In the genomic region with DNA sequence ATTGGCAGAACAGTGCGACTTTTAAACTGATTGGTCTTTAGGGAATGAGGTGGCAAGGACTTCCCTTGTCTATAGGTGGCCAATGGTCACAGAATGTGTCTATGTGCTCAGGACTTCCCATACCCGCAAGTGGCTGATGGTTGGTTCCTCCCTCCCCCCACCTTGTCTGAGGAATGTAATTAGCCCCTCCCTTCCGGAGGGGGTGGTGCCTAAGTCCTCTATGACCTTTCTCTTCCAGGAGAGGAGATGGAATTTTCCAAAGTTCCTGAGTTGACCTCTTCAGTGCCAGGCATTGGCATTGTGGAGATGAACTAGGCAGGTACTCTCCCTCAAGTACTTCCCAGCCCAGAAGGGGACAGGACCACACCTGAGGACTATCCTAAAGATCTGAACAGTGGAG, we compare ENCODE assay signal across 19 mouse cellular contexts. TPM values are rescaled to one million over a fixed set of nuclear protein-coding genes. Genes with fewer than 3 reads are reported as not detected.
DNase-seq lines count a peak whose midpoint lies in the region; ATAC-seq and TF ChIP-seq lines count a peak whose summit lies in the region.
"Had no signal": no experiment of that assay in that cellular context is flagged by ENCODE, and none has a peak within 500 bp of the region (broad histone marks: within the 10 kb centered on the region; RNA-seq: fewer than 3 reads in every experiment).

No protein-coding gene starts in this region.

- no peaks in the 10 kb centered on the region for H3K9me3 ChIP-seq in forebrain, embryonic 12.5 days
- no peaks in the 10 kb centered on the region for H3K9me3 ChIP-seq in forebrain, embryonic 16.5 days (ENCODE audit: control insufficient read depth, low read length)
- no peaks in the 10 kb centered on the region for H3K9me3 ChIP-seq in midbrain, embryonic 15.5 days
- no peaks in the 10 kb centered on the region for H3K9me3 ChIP-seq in midbrain, embryonic 13.5 days
- no peaks in the 10 kb centered on the region for H3K9me3 ChIP-seq in forebrain, embryonic 15.5 days
- H3K9me3 ChIP-seq: embryonic facial prominence, embryonic 10.5 days; hindbrain, embryonic 10.5 days; stomach, embryonic 15.5 days had no signal

- H3K79me2 ChIP-seq in myocyte (ENCODE audit: control insufficient read depth, insufficient read depth) = no peaks in the 10 kb centered on the region

- no peaks in the 10 kb centered on the region; the same call in 1 of the 2 replicates for H3K27me3 ChIP-seq in forebrain, embryonic 12.5 days
- H3K27me3 ChIP-seq in forebrain, embryonic 16.5 days (replicated peaks; ENCODE audit: control insufficient read depth, insufficient read depth, low read length) = no peaks in the 10 kb centered on the region
- H3K27me3 ChIP-seq in midbrain, embryonic 15.5 days (replicated peaks) = no peaks in the 10 kb centered on the region
- H3K27me3 ChIP-seq in midbrain, embryonic 13.5 days = no peaks in the 10 kb centered on the region
- no peaks in the 10 kb centered on the region for H3K27me3 ChIP-seq in forebrain, embryonic 15.5 days
- no peaks in the 10 kb centered on the region for H3K27me3 ChIP-seq in myocyte (ENCODE audit: control insufficient read depth, insufficient read depth, insufficient read length)
- H3K27me3 ChIP-seq: stomach, embryonic 15.5 days had no signal

- peak overlapping the region; percentile 83 for H3K27ac ChIP-seq in forebrain, embryonic 12.5 days
- H3K27ac ChIP-seq in forebrain, embryonic 16.5 days (ENCODE audit: low read length) = no peak overlapping the region
- 0 out of 2 replicates have a peak overlapping the region, but pooled peaks have one; percentile 53 for H3K27ac ChIP-seq in midbrain, embryonic 15.5 days
- no peak overlapping the region for H3K27ac ChIP-seq in midbrain, embryonic 13.5 days
- 0 out of 2 replicates have a peak overlapping the region, but pooled peaks have one; percentile 38 for H3K27ac ChIP-seq in forebrain, embryonic 15.5 days (replicated peaks)
- H3K27ac ChIP-seq: embryonic facial prominence, embryonic 10.5 days; hindbrain, embryonic 10.5 days; kidney, postnatal 0 days; stomach, embryonic 15.5 days had no signal

- no peak overlapping the region for H3K9ac ChIP-seq in forebrain, embryonic 12.5 days
- H3K9ac ChIP-seq in forebrain, embryonic 16.5 days (replicated peaks; ENCODE audit: low read depth, low read length) = no peak overlapping the region
- no peak overlapping the region for H3K9ac ChIP-seq in midbrain, embryonic 15.5 days
- H3K9ac ChIP-seq in midbrain, embryonic 13.5 days (replicated peaks) = no peak overlapping the region
- H3K9ac ChIP-seq in forebrain, embryonic 15.5 days (replicated peaks) = no peak overlapping the region
- H3K9ac ChIP-seq: stomach, embryonic 15.5 days had no signal

- no peaks in the 10 kb centered on the region for H3K36me3 ChIP-seq in forebrain, embryonic 12.5 days (replicated peaks)
- no peaks in the 10 kb centered on the region for H3K36me3 ChIP-seq in forebrain, embryonic 16.5 days (ENCODE audit: control insufficient read depth, insufficient read depth)
- H3K36me3 ChIP-seq in midbrain, embryonic 15.5 days (replicated peaks) = no peaks in the 10 kb centered on the region
- no peaks in the 10 kb centered on the region for H3K36me3 ChIP-seq in midbrain, embryonic 13.5 days
- H3K36me3 ChIP-seq in forebrain, embryonic 15.5 days = no peaks in the 10 kb centered on the region
- no peaks in the 10 kb centered on the region for H3K36me3 ChIP-seq in myocyte (ENCODE audit: control insufficient read depth, insufficient read depth)
- H3K36me3 ChIP-seq: embryonic facial prominence, embryonic 10.5 days; hindbrain, embryonic 10.5 days; stomach, embryonic 15.5 days had no signal

- H3K4me2 ChIP-seq in forebrain, embryonic 12.5 days = no peak overlapping the region
- H3K4me2 ChIP-seq in forebrain, embryonic 16.5 days (ENCODE audit: low read length) = no peak overlapping the region
- no peak overlapping the region for H3K4me2 ChIP-seq in midbrain, embryonic 15.5 days
- H3K4me2 ChIP-seq in midbrain, embryonic 13.5 days (replicated peaks) = no peak overlapping the region
- no peak overlapping the region for H3K4me2 ChIP-seq in forebrain, embryonic 15.5 days (replicated peaks)
- peak overlapping the region; percentile 69 for H3K4me2 ChIP-seq in myocyte (ENCODE audit: low read depth)
- H3K4me2 ChIP-seq: stomach, embryonic 15.5 days had no signal

- WGBS in forebrain, embryonic 12.5 days = 42% methylated on average over 3 of the region's 3 CpGs
- 44% methylated on average over 3 of the region's 3 CpGs for WGBS in forebrain, embryonic 16.5 days
- 43% methylated on average over 3 of the region's 3 CpGs for WGBS in midbrain, embryonic 15.5 days
- WGBS in midbrain, embryonic 13.5 days = 48% methylated on average over 3 of the region's 3 CpGs
- 40% methylated on average over 3 of the region's 3 CpGs for WGBS in forebrain, embryonic 15.5 days

- TF ChIP-seq POLR2A in myocyte (IDR thresholded peaks at IDR 0.05; ENCODE audit: insufficient read length, low read depth) = no peak

- no peak overlapping the region for H3K4me3 ChIP-seq in forebrain, embryonic 12.5 days (replicated peaks)
- H3K4me3 ChIP-seq in forebrain, embryonic 16.5 days (replicated peaks; ENCODE audit: low read length) = no peak overlapping the region
- H3K4me3 ChIP-seq in midbrain, embryonic 15.5 days = no peak overlapping the region
- no peak overlapping the region for H3K4me3 ChIP-seq in midbrain, embryonic 13.5 days (replicated peaks)
- no peak overlapping the region for H3K4me3 ChIP-seq in forebrain, embryonic 15.5 days
- peak overlapping the region; percentile 30 for H3K4me3 ChIP-seq in myocyte
- H3K4me3 ChIP-seq: embryonic facial prominence, embryonic 10.5 days; erythroblast, embryonic 14.5 days; hindbrain, embryonic 10.5 days; stomach, embryonic 15.5 days had no signal

- H3ac ChIP-seq in myocyte (ENCODE audit: control insufficient read depth, insufficient read length) = no peak overlapping the region

- no peak for DNase-seq in embryo, embryonic 10 days (ENCODE audit: low spot score)
- DNase-seq in spleen, postnatal 10 days (ENCODE audit: low spot score in 2 of 2) = no peak
- DNase-seq: cerebellum, postnatal 14 days; heart, adult 11 months; liver; lung, adult 2 months; right cerebral cortex, adult 18-20 months; thymus, postnatal 25 days had no signal

- peaks cover 35% of the 10 kb centered on the region for H3K4me1 ChIP-seq in forebrain, embryonic 12.5 days
- H3K4me1 ChIP-seq in forebrain, embryonic 16.5 days (replicated peaks; ENCODE audit: control insufficient read depth, insufficient read depth, low read length) = peaks cover 41% of the 10 kb centered on the region
- H3K4me1 ChIP-seq in midbrain, embryonic 15.5 days = peaks cover 34% of the 10 kb centered on the region
- H3K4me1 ChIP-seq in midbrain, embryonic 13.5 days (replicated peaks) = peaks cover 42% of the 10 kb centered on the region
- H3K4me1 ChIP-seq in forebrain, embryonic 15.5 days = peaks cover 46% of the 10 kb centered on the region

- no peak for ATAC-seq in forebrain, embryonic 12.5 days (ENCODE audit: low FRiP score)
- ATAC-seq in forebrain, embryonic 16.5 days = no peak
- no peak for ATAC-seq in midbrain, embryonic 15.5 days (replicated peaks)
- ATAC-seq in midbrain, embryonic 13.5 days = no peak
- ATAC-seq in forebrain, embryonic 15.5 days (replicated peaks) = no peak

TF ChIP-seq in myocyte, 11 proteins besides CTCF, POLR2A, EP300 and RAD21:
- TF ChIP-seq REST (IDR thresholded peaks at IDR 0.05; ENCODE audit: insufficient read depth, insufficient read length) (no peak), SRF (IDR thresholded peaks at IDR 0.05; ENCODE audit: control insufficient read depth, insufficient read length, low read depth) (no peak), CEBPB (IDR thresholded peaks at IDR 0.05; ENCODE audit: insufficient read depth, poor library complexity, severe bottlenecking) (no peak), MYOD1 (IDR thresholded peaks at IDR 0.05; ENCODE audit: control insufficient read depth in 1 of 3, insufficient read length in 2 of 3, low read depth in 2 of 3) (no peak), MAX (IDR thresholded peaks at IDR 0.05; ENCODE audit: low read depth) (no peak), MYOG (IDR thresholded peaks at IDR 0.05; ENCODE audit: control insufficient read depth in 1 of 3, insufficient read depth in 1 of 3, insufficient read length in 2 of 3, low read depth in 2 of 3) (no peak), TCF3 (IDR thresholded peaks at IDR 0.05; ENCODE audit: insufficient read length, low read depth) (no peak)

RNA-seq across cellular contexts. Expression of a gene that starts 33.5 kb away (rescaled TPM):
- polyA plus RNA-seq in forebrain, embryonic 12.5 days (2016; fragmentation: Nextera tagmentation; extraction: Ambion mirVana) = 4.0 and 4.7 TPM in 2 replicates
- polyA plus RNA-seq in forebrain, embryonic 16.5 days (2015; fragmentation: Nextera tagmentation; extraction: Ambion mirVana) = 4.0 and 4.9 TPM in 2 replicates
- polyA plus RNA-seq in midbrain, embryonic 15.5 days (2015; fragmentation: Nextera tagmentation; extraction: Ambion mirVana) = 10.9 and 14.2 TPM in 2 replicates
- 2.9 and 5.2 TPM in 2 replicates for polyA plus RNA-seq in midbrain, embryonic 13.5 days (2015; fragmentation: Nextera tagmentation; extraction: Ambion mirVana)
- 6.7 and 7.7 TPM in 2 replicates for polyA plus RNA-seq in forebrain, embryonic 15.5 days (2015; fragmentation: Nextera tagmentation; extraction: Ambion mirVana)
- polyA plus RNA-seq in myocyte (2012; fragmentation: generic; extraction: Trizol) = 40.5 TPM
- polyA plus RNA-seq: erythroblast, embryonic 14.5 days had no signal

Comparison
In these comparisons a context has a peak if more than half of its experiments do, and no peak if none do; other contexts are left out.
1. H3K27ac ChIP-seq: peak in forebrain, embryonic 12.5 days (single experiment), midbrain, embryonic 15.5 days (single experiment) and forebrain, embryonic 15.5 days (single experiment); none in forebrain, embryonic 16.5 days (single experiment) and midbrain, embryonic 13.5 days (single experiment).